Mouse (Mus musculus) embryonic facial prominence, embryonic 11.5 days (tissue): ENCODE data around the gene Agpat3. TPM values are rescaled to one million over a fixed set of nuclear protein-coding genes. Genes with fewer than 3 reads are reported as not detected.

Experiments used
- ATAC-seq: fragments of 200-750 bp; cut with Nextera tagmentation; replicated peaks from 2 replicates; pipeline ENCODE4 v1.8.0; 2017; ENCODE audit warnings: low read depth; ENCODE audit not compliant: insufficient number of reproducible peaks, low FRiP score, low TSS enrichment
- DNase-seq: peaks from one replicate; pipeline ENCODE4 v3.0.0-alpha.2; 2015; ENCODE audit warnings: low spot score
- H3K27ac ChIP-seq: fragments of 300-500 bp; sonication (generic); replicated peaks from 2 replicates; pipeline ENCODE4 v1.5.1; 2014; ENCODE audit warnings: mild to moderate bottlenecking, low read depth, low read length, control low read depth
- H3K27me3 ChIP-seq: fragments of 300-500 bp; sonication (generic); 2 replicates; pipeline ENCODE4 v1.6.1; 2014; ENCODE audit warnings: mild to moderate bottlenecking, low read length, moderate library complexity, mixed read lengths; ENCODE audit not compliant: control insufficient read depth, insufficient read depth
- H3K36me3 ChIP-seq: fragments of 300-500 bp; sonication (generic); replicated peaks from 2 replicates; pipeline ENCODE4 v1.6.1; 2014; ENCODE audit warnings: low read depth, mild to moderate bottlenecking, low read length, moderate library complexity, mixed read lengths; ENCODE audit not compliant: control insufficient read depth, insufficient read depth
- H3K4me1 ChIP-seq: fragments of 300-500 bp; sonication (generic); 2 replicates; pipeline ENCODE4 v1.6.1; 2014; ENCODE audit warnings: low read length, mixed read lengths; ENCODE audit not compliant: control insufficient read depth, insufficient read depth
- H3K4me2 ChIP-seq: fragments of 300-500 bp; sonication (generic); 2 replicates; pipeline ENCODE4 v1.6.1; 2014; ENCODE audit warnings: low read depth, mild to moderate bottlenecking, control low read depth, low read length, moderate library complexity
- H3K4me3 ChIP-seq: fragments of 300-500 bp; sonication (generic); 2 replicates; pipeline ENCODE4 v1.5.1; 2014; ENCODE audit warnings: low read depth, low read length, control low read depth
- H3K9ac ChIP-seq: fragments of 300-500 bp; sonication (generic); replicated peaks from 2 replicates; pipeline ENCODE4 v1.6.1; 2014; ENCODE audit warnings: mild to moderate bottlenecking, control low read depth, low read length
- H3K9me3 ChIP-seq: fragments of 300-500 bp; sonication (generic); replicated peaks from 2 replicates; pipeline ENCODE4 v1.6.1; 2016; ENCODE audit warnings: mild to moderate bottlenecking, low read length, inconsistent platforms, mixed read lengths; ENCODE audit not compliant: control insufficient read depth
- WGBS: fragments of 180-500 bp; shearing (Covaris S2); extraction: QIAGEN DNeasy Blood & Tissue Kit; methylation state at CpG from one replicate; pipeline ENCODE4 v1.1.7; 2014; 5-methylcytosine and 5-hydroxymethylcytosine counted together
- polyA plus RNA-seq: library from polyadenylated mRNA; unstranded; fragments of >200 nt; fragmentation: Nextera tagmentation; extraction: Ambion mirVana; gene quantifications from 2 replicates; pipeline ENCODE4 v1.2.1, GENCODE M21; 2014

The Agpat3 gene
- polyA plus RNA-seq, 1 experiment from 2014 or later = 32.8 TPM

DNA sequence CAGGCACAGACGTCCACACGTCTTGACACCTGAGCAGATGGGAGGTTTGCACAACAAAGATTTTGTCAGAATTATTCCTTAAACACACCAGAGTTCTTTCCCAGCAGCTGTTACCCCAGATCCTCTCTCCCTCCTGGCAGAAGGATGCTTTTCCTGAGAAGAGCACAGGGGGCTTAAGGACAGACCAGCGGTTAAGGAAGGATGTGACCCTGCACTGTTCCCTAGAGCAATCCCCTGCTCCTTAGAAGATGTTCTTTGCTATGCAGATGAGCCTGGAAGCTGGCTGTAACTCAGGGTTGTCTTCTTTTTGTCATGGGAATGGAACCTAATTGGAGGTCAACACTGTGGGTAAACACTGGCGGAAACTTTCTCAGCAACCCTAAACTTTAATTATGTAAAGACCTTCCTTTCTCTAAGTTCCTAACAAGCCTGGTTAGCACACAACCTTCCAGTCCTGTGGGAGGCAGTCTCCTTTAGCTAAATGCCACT lies 38.7 kb upstream of the Agpat3 start:
- H3K27ac ChIP-seq = no peak overlapping the region
- H3K4me3 ChIP-seq = no peak overlapping the region
- H3K27me3 ChIP-seq = peaks cover 19% of the 10 kb centered on the region
- no peaks in the 10 kb centered on the region for H3K4me1 ChIP-seq
- ATAC-seq (no peak), DNase-seq (no peak)
- WGBS = 6% methylated on average over 4 of the region's 4 CpGs
- H3K4me2 ChIP-seq = no peak overlapping the region
- no peak overlapping the region for H3K9ac ChIP-seq
- no peaks in the 10 kb centered on the region for H3K36me3 ChIP-seq
- no peaks in the 10 kb centered on the region for H3K9me3 ChIP-seq

DNA sequence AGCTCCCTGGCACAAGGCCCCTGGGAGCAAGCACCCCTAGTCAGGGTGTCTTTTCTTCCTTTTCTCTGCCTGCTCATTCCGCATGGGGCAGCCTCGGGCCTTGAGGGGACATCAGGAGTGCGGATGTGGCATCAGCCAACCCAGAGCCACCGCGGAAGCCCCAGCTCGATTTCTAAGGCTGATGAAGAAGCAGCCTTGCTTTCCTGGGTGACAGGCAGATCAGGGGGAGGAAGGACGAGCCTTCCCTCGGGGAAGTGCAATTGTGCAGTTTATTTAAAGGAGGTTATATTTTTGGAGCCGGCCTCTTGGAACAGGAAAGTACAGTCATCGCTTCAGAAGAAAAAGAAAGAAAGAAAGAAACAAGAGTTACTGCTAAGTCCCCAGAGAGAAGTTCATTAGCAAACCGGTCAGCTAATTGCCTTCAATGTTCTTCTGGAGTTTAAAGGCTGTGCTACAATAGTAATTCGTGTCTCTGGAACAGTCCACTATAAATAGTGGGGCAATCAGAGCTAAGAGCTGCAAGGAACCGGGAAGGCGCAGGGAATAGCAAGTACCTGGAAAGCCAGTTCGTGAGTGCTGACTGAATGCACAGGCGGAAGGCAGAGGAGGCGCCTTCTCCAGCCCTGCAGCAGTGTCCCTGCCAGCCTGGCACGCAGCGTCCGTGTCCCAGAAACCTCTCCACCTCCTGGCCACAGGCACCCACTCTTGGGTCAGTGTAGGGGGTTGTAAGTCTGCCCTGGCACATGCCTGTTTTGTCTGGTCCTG lies 36.1 kb upstream of the Agpat3 start:
- Histone ChIP-seq H3K4me3 (no peak overlapping the region), H3K27ac (no peak overlapping the region), H3K36me3 (no peaks in the 10 kb centered on the region), H3K4me1 (no peaks in the 10 kb centered on the region), H3K4me2 (no peak overlapping the region), H3K9me3 (no peaks in the 10 kb centered on the region), H3K27me3 (peaks cover 19% of the 10 kb centered on the region), H3K9ac (no peak overlapping the region)
- 60% methylated on average over 20 of the region's 20 CpGs for WGBS
- ATAC-seq (no peak), DNase-seq (no peak)

DNA sequence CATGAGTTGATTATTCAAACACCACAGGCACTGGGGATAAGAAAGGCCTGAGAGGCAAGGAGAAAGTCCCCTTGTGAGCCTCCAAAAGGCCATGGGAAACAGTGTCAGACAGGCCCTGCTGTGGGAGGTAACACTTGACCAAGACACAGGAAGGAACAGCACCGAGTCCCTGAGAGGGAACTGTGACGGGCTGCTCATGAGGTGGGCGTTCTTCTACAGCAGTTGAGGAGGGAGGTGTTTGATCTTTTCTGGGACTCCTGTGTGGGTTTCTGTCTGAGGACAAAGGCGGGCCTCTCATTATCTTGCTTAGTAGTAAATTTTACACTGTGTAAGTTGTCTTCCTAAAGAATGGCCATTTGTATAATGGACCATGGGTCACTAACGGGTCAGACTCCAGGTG lies 33.2 kb upstream of the Agpat3 start:
- Histone ChIP-seq H3K9ac (no peak overlapping the region), H3K9me3 (no peaks in the 10 kb centered on the region), H3K36me3 (no peaks in the 10 kb centered on the region), H3K4me1 (no peaks in the 10 kb centered on the region), H3K27ac (no peak overlapping the region), H3K4me3 (no peak overlapping the region), H3K27me3 (peaks cover 6% of the 10 kb centered on the region), H3K4me2 (no peak overlapping the region)
- WGBS = 72% methylated on average over 5 of the region's 5 CpGs
- DNase-seq (no peak), ATAC-seq (no peak)

DNA sequence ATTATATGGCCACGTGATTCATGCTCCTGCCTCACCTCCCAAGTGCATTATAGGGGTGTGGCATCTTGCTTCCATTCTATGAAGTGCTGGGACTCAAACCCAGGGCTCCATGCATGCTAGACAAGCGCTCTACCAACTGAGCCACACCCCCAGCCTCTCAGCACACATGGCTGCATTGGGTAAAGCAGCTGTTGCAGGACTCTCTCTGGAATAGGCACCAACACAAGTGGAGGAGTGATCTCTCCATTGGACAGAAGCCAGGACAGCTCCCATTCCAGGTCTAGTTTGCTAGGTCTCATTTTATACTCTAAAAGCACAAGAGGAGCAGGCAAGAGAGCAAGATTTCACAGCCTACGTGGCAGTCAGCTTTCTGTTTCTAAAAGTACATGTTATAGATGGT lies 31.3 kb upstream of the Agpat3 start:
- Histone ChIP-seq H3K27ac (no peak overlapping the region), H3K9ac (no peak overlapping the region), H3K4me1 (no peaks in the 10 kb centered on the region), H3K36me3 (no peaks in the 10 kb centered on the region), H3K9me3 (no peaks in the 10 kb centered on the region), H3K4me3 (no peak overlapping the region), H3K4me2 (no peak overlapping the region), H3K27me3 (no peaks in the 10 kb centered on the region)
- no peak for DNase-seq
- 81% methylated on average over 3 of the region's 3 CpGs for WGBS
- ATAC-seq = no peak

DNA sequence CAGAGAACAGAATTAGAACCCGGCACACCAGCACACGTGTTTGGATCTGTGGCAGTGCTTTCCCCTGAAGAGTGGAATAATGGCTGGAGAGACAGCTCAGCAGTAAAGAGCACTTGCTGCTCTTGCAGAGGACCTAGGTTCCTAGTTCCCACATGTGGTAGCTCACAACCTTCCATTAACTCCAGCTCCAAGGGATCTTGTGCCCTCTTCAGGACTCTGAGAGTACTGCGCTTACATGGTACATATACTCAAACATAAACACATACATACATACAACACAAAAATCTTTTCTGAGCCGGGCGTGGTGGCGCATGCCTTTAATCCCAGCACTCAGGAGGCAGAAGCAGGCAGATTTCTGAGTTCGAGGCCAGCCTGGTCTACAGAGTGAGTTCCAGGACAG lies 26.2 kb upstream of the Agpat3 start:
- WGBS = 95% methylated on average over 7 of the region's 7 CpGs
- ATAC-seq (no peak), DNase-seq (no peak)
- no peak overlapping the region for H3K27ac ChIP-seq
- no peaks in the 10 kb centered on the region for H3K27me3 ChIP-seq
- no peak overlapping the region for H3K4me3 ChIP-seq
- no peak overlapping the region for H3K9ac ChIP-seq
- H3K9me3 ChIP-seq = no peaks in the 10 kb centered on the region
- H3K36me3 ChIP-seq = no peaks in the 10 kb centered on the region
- no peaks in the 10 kb centered on the region for H3K4me1 ChIP-seq
- no peak overlapping the region for H3K4me2 ChIP-seq

DNA sequence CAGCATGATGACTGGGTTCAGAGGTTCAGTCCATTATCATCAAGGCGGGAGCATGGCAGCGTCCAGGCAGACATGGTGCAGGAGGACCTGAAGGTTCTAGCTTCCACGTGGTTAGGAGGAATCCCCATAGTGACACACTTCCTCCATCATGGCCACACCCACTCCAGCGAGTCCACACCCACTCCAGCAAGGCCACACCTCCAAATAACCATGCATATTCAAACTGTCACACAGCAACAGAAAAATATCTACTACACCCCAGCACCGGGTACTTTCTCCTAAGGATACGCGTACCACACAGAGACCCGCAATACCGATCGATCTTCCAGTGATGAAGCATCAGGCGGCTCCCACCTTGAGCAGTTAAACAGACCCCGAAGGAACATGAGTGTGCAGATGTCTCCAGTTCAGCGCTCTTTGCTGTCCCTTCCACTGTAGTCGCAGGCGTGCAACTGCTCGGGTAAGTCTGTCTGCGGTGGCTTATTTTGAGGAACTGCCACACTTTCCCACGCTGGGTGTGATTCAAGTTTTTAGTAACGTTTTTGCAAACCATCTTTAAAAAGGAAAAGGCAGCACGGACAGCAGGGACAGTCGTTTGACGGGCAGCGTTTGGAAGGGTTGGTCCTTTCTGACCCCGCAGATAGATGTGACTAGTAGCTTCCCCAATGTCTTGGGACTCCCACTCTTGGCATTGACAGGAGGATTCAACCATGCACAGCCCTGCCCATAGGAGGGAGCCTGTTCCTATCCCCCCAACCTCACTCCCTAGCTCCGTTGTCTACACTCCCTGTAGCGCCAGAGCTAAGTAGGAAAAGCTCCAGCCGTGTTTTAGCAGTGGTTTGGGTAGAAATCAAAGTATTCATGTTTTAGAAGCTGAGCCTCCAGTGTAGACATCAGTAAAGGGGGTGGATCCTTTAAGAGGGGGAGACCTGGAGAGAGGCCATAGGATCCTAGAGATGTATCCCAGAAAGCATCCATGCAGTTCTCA lies 20.7 kb upstream of the Agpat3 start:
- Histone ChIP-seq H3K4me1 (no peaks in the 10 kb centered on the region), H3K27ac (no peak overlapping the region), H3K9me3 (no peaks in the 10 kb centered on the region), H3K4me2 (no peak overlapping the region), H3K4me3 (no peak overlapping the region), H3K27me3 (no peaks in the 10 kb centered on the region), H3K36me3 (no peaks in the 10 kb centered on the region), H3K9ac (no peak overlapping the region)
- WGBS = 66% methylated on average over 27 of the region's 27 CpGs
- no peak for DNase-seq
- ATAC-seq = no peak

DNA sequence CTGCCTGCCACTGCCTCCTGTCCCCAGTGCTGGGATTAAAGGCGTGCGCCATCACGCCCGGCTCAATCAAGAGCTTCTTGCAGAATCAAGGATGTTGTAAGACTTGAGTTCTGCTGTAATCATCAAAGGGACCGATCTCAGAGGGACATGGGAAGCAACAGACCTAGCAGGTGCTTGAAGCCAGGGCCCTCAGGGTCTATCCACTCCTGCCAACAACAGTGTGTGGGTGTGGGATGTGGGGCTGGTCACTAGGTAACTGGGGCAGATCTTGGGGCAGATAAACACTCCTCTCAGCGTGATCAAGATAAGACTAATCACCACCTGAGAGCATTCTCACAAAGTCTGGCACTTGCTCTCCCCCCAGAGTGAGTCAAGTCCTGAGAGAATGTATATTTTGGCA lies 19.5 kb upstream of the Agpat3 start:
- no peaks in the 10 kb centered on the region for H3K27me3 ChIP-seq
- ATAC-seq (no peak), DNase-seq (no peak)
- 87% methylated on average over 6 of the region's 6 CpGs for WGBS
- H3K4me2 ChIP-seq = no peak overlapping the region
- no peaks in the 10 kb centered on the region for H3K4me1 ChIP-seq
- no peak overlapping the region for H3K27ac ChIP-seq
- H3K4me3 ChIP-seq = no peak overlapping the region
- no peaks in the 10 kb centered on the region for H3K9me3 ChIP-seq
- H3K9ac ChIP-seq = no peak overlapping the region
- no peaks in the 10 kb centered on the region for H3K36me3 ChIP-seq

DNA sequence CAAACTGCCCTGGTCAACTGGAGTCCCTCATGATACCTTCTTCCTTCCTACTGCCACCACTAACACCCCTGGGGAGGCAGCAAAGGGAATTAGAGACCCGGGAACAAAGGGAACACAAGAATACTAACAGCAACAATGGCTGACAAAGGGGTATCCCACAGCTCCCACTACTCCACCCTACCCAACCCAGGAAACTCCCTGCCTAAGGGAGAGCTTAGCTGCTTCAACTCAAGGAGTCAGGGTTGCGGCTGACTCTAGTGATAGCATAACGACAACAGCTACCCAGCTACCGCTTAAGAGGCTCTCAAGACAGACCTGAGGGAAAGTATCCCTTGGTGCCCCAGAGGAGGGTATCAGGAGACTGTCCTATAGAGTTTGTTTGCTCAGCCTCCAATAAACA lies 15.3 kb upstream of the Agpat3 start:
- no peak overlapping the region for H3K4me3 ChIP-seq
- ATAC-seq (no peak), DNase-seq (no peak)
- H3K9ac ChIP-seq = no peak overlapping the region
- no peaks in the 10 kb centered on the region for H3K4me1 ChIP-seq
- H3K9me3 ChIP-seq = no peaks in the 10 kb centered on the region
- H3K36me3 ChIP-seq = no peaks in the 10 kb centered on the region
- 48% methylated on average over 4 of the region's 4 CpGs for WGBS
- H3K27me3 ChIP-seq = no peaks in the 10 kb centered on the region
- no peak overlapping the region for H3K27ac ChIP-seq
- H3K4me2 ChIP-seq = no peak overlapping the region
